Mouse (Mus musculus) neutrophil, adult 59 days (primary cell): ENCODE results near the gene Ppp2r5a. TPM values are rescaled to one million over a fixed set of nuclear protein-coding genes. Genes with fewer than 3 reads are reported as not detected.

Experiments used
- total RNA-seq, 2 experiments: library from RNA; stranded (reverse); gene quantifications; 1 replicate in 1 of 2; 2 replicates in 1 of 2; pipeline ENCODE4 v1.2.4; 2023

Ppp2r5a gene
- total RNA-seq: 100 to 1,000 TPM; 327 to 351 TPM

GRCm38 (mm10) chr1:191403074-191403473, at the start of gene Ppp2r5a:
Gene Ppp2r5a (minus strand): TSS chr1:191403272.

DNA sequence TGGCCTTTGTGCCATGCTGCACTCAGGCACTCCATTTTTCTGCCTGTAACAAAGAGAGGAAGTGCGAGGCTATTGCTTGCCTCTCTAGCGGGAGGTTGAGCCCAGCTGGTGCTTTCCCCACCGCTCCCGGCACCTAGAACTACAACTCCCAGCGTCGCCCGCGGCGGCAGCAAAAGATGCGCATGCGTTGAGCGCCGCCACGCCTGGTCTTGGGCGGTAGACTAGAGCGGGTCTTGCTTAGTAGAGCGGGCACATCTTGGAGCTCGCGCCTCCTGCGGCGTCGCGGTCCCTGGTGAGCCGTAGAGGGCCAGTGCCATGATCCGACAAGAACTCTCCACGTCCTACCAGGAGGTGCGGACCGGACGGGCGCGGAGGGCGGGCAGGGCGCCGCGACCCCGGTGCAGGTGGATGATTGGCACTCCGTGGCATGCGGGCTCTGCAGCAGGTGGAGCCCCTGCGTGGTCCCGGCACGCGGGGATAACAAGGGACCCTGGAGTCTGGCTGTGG, 77.3 kb downstream of the Ppp2r5a start, which contains the start of gene Tmem206:
Gene Tmem206, plus strand, starts transcription at position 187 of the 507 bp plus-strand sequence.

DNA sequence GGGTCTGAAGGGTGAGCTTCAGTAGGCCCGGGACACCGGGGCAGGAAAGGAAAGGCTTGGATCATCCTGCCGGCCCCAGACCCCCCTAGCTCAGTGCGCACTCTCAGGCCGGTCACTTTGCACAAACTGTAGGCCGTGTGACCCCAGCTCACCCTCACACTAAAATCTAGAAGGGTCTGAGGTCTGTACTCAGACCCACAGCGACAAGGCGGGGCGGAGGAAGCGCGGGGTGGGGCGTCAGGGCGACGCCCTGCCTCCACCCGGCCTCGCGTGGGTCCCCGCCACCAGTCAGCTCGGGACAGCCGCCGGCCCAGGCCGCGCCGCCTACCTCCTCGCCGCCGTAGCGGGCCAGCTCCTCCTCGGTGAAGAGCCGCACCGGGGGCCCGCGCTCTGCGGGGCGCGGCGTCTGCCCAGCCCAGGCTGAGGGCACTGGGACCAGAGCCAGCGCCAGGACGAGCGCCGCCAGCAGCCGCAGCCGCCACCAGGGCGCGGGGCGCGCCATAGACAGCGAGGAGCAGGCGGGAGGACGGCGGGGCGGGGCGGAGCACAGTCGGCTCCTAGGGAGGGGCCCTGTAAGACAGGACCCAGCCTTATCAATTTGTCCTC, 85.4 kb downstream of the Ppp2r5a start, which contains the start of gene Nenf:
Gene Nenf, minus strand, starts transcription at position 604 of the 606 bp plus-strand sequence.

Other genes with a start within 250 kb of the Ppp2r5a start
- gene Fam71a, start 238.5 kb downstream of the Ppp2r5a start, total RNA-seq: 1 to 10 TPM in 1 of 2 experiments, under 1 TPM in 1; 0.88 to 2.5 TPM
- gene Atf3, start 185.2 kb downstream of the Ppp2r5a start, total RNA-seq: 100 to 1,000 TPM; 289 to 350 TPM
- 1 to 10 TPM; 6.9 to 8.2 TPM for gene Nenf, start 85.1 kb downstream of the Ppp2r5a start, total RNA-seq
- 1 to 10 TPM; 3.1 to 4.7 TPM for gene Tmem206, start 77.4 kb downstream of the Ppp2r5a start, total RNA-seq
- gene Dtl, start 172.3 kb upstream of the Ppp2r5a start, total RNA-seq: 10 to 100 TPM; 33.9 to 36.3 TPM
- gene Ints7, start 172.4 kb upstream of the Ppp2r5a start, total RNA-seq: 10 to 100 TPM; 27.0 to 32.1 TPM